Mouse (Mus musculus) cerebellum, adult 11-12 months (tissue): Measurements from ENCODE around the gene Il22ra2.
"Not testable (repeated sequence)": the region's sequence is repeated elsewhere in the genome, so short reads cannot be mapped to it uniquely, and the experiment has no call there.

ENCODE experiments used
- DNase-seq: peaks from one replicate; pipeline ENCODE4 v3.0.0; 2022

Gene Il22ra2

DNA sequence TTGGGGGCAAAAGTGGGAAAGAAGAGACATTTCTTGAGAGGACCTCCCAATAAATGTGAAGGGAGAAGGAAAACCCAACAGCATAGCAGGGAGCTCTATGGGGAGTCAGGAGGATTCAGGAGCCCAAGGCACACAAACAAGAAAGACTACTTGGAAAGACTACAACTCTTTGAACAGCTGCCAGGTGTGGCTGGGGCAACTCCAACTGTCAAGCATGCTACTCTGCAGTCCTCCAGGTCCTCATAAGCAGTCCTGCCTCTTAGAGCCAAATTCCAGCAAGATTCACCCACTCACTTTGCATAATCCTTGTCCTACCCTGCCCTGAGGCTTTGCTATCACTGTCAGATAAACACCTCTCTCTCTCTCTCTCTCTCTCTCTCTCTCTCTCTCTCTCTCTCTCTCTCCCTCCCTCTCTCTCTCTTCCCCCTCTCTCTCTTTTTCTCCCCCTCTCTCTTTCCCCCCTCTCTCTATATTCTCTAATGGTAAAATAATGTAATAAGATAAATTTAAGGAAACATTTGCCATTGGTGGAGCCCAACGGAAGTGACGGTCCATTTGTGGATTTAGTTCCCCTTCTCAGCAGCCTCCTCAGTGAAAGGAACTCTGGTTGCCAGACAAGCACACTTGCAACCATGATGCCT is at the start of gene Il22ra2:
TSS of gene Il22ra2 (plus strand) at position 591 of the 641 bp plus-strand sequence.
- DNase-seq = no peak

- no peak for DNase-seq
Observed at GRCm38 (mm10) chr10:19577571-19577970, 44.2 kb upstream of the Il22ra2 start.

- no peak for DNase-seq
Observed at GRCm38 (mm10) chr10:19578001-19578400, 43.8 kb upstream of the Il22ra2 start.

DNA sequence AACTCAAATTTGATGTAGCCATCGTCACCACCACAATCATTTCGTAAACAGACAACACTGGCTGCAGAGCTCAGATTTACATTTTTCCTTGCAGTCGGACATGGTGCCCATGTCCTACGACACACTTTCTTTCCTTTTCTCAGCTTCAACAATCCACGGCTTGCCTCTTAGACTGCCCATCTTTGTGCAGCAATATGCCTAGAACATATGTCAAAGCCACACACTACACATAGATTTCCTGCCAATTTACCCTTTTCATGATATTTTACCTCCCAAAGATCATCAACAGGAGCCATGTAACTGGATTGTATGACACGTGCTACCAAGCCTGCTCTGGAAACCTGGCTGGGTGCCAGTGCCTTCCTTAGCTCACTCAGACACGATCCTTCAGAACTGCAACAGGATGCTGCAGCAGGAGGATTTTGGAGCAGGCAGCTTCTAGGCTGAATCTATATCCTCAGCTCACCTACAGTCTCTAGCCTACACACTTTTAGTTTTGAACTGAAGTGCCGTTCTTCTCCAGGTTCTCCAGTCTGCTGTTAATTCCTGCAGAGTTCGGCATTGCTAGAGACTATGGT is 43.3 kb upstream of the Il22ra2 start:
- DNase-seq = no peak

DNA sequence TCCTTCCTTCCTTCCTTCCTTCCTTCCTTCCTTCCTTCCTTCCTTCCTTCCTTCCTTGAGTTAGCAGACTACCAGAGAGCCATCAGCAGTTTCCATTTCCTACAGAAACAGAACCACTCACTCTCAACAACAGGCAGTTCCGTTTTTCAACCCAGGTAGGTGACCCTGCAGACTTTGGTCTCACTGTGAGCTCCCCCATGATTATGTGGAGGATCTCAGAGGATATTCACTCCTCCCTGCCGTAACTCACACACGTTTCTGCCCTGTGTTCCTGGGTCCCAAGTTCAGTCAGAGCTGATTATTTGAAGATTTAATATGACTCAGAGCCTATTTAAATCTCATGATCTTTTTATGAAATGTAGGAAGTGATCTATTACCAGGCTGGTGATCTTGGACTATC is 41.1 kb upstream of the Il22ra2 start:
- no peak for DNase-seq

- DNase-seq = no peak
Observed at GRCm38 (mm10) chr10:19581844-19582582, 39.8 kb upstream of the Il22ra2 start.

DNA sequence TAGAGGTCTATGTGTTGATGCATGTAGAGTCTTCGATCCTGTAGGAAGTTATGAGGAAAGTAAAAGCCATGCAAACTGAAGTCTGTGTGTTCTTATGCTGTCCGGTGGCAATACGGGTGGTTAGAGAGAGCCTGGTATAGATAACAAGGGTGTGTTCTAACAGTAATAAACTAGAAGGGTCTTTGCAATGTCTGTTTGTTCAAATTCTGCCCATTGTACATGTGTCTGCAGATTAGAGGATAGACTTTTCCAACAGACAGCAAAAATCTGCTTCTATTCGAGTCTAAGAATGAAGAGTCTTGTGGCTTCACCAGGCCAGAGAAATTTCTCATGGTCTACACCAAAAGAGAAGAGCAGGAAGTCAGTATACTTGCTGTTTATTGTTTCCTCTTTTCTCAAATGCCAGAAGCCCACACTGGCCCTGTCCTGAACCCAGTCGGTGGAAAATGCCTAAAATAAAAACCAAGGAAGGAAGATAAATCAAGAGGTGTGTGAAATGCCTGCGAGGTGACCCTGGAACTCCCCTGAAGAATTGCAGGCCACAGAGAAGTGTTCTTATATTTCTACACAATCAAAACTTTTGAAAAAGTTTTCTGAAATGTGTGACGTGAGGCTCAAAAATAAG is 38.9 kb upstream of the Il22ra2 start:
- DNase-seq = no peak

DNA sequence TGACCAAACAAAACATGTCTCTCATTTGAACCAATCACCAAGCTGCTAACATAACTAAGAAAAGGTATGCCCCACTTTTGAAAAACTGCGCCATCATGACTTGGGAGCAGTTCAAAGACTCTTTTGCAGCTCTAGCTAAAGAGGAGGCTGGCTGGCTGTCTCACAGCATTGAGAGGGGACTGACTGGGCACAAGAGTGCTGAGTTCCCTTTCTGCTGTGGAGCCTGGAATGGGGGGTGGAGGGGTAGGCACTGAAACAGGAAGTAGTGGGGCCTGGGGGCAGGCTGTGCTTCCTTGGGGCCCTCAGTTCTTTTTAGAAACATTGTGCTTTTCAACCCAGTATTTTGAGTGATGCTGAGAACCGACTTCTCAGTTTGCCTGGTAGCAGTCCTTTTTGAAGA is 37.7 kb upstream of the Il22ra2 start:
- DNase-seq = no peak

DNA sequence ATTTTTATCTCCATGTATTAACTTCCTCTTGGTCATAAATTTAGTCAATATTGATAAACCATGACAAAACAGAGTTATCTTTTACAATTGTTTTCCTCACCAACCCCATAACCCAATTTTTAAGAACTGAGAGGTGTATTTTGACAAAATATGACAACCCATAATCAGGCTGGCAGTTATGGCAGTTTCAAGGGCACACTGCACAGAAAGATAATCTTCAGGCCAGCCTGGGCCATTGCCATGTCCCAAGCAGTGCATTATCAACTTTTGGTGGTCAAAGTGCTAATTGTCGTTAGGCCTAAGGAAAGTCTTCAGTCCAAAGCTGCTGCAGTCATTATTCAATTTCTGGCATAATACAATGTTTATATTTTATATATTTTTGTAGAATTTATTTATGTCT is 37.0 kb upstream of the Il22ra2 start:
- no peak for DNase-seq

GRCm38 (mm10) chr10:19585860-19586259 is 35.9 kb upstream of the Il22ra2 start:
- no peak for DNase-seq

- DNase-seq = no peak
Observed at GRCm38 (mm10) chr10:19587281-19587680, 34.5 kb upstream of the Il22ra2 start.

DNA sequence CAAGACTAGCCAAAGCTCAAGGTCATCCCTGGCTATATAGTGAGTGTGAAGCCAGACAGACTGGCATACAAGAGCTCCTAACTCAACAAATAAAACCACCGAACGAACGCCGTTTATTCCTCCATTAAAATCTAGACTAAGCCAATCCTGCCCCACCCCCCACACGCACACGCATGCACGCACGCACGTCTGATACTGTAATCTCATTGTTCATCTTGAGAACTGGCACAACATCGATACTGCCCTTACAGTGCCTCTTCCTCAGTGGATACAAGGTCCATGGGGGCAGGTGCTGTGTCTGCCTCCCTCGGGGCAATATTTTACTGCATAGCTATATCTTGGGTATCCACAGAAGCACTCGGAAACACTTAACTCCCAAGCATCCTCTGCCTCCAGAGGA is 32.2 kb upstream of the Il22ra2 start:
- DNase-seq = no peak

- DNase-seq = no peak
Observed at GRCm38 (mm10) chr10:19591286-19591640, 30.5 kb upstream of the Il22ra2 start.

DNA sequence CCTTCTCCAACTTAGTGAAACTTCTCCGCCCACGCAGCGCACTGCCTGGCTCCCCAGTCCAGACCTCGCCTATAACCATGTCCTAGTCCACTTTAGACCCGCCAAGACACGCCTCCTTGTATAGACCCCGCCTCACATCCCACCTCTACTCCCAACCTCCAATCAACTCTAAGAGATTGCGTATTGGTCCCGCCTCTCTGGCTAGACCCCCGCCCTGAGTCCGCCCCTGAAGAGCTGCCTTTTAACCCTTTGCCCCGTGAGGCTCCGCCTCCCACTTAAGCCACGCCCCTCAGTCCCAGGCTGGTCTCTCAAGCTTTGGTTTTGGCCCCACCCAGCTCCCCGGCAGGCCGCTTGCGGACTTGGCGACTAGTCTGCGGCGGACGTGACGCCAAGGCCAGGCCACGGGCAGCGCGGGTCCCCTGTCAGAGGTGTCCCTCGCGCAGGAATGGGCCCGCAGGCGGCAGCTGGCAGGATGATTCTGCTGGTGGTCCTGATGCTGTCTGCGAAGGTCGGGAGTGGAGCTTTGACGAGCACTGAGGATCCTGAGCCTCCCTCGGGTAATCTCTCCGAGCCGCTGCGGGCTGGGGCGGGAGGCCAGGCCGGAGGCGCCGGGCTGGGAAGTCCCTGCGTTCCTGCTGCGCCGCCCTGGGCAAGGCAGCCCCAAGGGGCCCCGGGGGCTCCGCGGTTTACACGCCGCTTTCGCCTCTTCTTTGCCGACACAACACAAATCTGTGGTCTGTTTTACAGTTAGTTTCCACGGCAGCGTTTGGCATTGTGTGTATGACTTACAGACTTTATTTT is 30.0 kb upstream of the Il22ra2 start, which contains the start of gene Ifngr1:
TSS of gene Ifngr1 (plus strand) at position 309 of the 801 bp plus-strand sequence.
- peak; percentile 99 for DNase-seq

GRCm38 (mm10) chr10:19592556-19592955 is 29.2 kb upstream of the Il22ra2 start:
- no peak for DNase-seq

DNA sequence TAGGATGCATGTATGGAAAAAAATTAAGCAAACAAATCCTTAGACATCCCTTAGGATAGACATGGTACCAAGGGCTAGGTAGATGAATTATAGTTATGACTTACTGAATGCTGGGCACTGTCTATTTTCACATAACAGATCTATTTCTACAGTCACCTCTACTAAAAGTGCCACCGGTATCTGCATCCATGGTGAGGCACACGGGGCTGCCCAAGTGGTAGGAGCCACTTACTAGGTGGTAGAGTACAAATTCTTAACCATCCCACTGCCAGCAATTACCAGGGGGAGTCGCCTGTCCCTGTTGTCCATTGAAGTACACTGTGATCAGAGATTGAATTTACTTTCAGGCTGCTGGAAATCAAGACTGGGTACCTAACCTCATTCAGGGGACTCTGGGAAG is 28.5 kb upstream of the Il22ra2 start:
- DNase-seq = no peak

GRCm38 (mm10) chr10:19594201-19594905 is 27.4 kb upstream of the Il22ra2 start:
- DNase-seq = no peak

- DNase-seq = no peak
Observed at GRCm38 (mm10) chr10:19596866-19597265, 24.9 kb upstream of the Il22ra2 start.

DNA sequence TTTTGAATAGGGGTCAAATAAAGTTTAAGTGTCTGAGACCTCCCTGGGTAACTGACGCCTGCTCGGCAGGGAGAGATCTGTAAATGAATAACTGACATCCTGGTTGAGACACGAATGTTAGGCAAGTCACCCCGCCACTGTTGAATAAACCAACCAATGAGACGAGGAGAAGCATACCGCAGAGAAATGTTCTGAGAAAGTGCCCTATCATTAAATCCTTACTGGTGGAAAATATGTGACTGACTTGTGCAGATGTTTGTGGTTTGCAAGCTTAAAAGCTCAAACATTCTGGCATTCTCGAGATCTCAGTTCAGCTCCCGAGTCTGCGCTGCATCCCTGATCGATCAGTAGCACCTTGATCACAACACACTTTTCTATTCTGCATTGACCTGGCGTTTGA is 23.7 kb upstream of the Il22ra2 start:
- no peak for DNase-seq

DNA sequence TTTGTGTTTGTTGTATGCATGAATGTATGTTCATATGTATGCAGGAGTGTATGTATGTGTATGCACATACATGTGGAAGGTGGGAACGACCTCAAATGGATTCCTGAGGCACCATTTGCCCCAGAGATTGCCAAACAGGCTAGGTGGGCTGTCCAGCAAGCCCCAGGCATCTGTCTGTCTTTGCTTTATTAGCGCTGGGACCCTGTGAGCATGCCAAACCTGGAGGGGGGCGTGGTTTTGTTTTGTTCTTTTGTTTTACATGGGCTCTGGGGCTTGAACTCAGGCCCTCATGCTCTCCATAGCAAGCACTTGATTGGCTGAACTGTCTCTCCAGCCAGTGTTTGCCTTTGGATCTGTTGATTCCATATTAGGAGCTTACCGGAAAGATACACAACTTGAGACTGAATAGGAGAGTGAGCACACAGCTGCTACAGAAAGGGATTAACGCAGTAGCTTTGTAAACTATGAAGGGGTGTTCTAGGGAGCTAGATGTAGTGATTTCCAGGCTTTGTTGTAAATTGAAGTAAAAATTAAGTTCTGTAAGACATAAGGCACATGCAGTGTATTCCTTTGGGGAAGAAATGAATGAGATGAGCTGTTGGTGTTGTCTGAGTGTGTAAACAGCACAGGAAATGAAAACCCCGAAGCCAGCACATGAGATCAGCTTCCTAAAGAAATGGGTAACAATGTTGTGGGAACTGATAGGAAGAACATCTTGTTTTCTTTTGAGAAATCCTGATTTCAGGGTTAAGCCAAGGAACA is 22.3 kb upstream of the Il22ra2 start:
- DNase-seq = no peak

- DNase-seq = no peak
Observed at GRCm38 (mm10) chr10:19600093-19600420, 21.7 kb upstream of the Il22ra2 start.

DNA sequence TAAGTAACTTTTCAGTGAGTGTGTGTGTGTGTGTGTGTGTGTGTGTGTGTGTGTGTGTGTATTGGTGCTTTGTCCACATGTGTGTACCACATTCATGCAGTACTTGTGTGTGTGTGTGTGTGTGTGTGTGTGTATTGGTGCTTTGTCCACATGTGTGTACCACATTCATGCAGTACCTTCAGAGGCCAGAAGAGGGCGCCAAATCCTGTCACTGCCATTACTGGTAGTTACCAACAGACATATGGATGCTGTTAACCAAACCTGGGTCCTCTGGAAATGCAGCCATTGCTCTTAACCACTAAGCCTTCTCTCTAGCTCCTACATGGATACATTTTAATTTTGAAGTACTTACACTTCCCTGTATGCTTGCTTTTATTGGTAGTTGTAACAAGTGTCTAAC is 20.3 kb upstream of the Il22ra2 start:
- DNase-seq = not testable (repeated sequence)
